Mouse (Mus musculus) heart, postnatal 14 days (tissue): Measurements from ENCODE around the gene 1700031F05Rik. TPM values are rescaled to one million over a fixed set of nuclear protein-coding genes. Genes with fewer than 3 reads are reported as not detected.
"Not testable (repeated sequence)": the region's sequence is repeated elsewhere in the genome, so short reads cannot be mapped to it uniquely, and the experiment has no call there.

Experiments
- DNase-seq, 2 experiments: peaks; one replicate each; pipeline ENCODE4 v3.0.0; 2021 to 2022
- intact Hi-C: fragments of 180-260 bp; cut with DNase I; formaldehyde crosslinking; loops from one replicate; pipeline ENCODE4 v1.15.1; 2025
- long read RNA-seq, 2 experiments: library from polyadenylated mRNA; stranded (forward); transcript quantifications; one replicate each; pipeline ENCODE4 v2.0.0; 2021
- total RNA-seq, 2 experiments: library from RNA; stranded (reverse); gene quantifications; 2 replicates each; pipeline ENCODE4 v1.2.3; 2021

The 1700031F05Rik gene
- not detected for total RNA-seq
- long read RNA-seq, experiment 1 = 0 reads
- long read RNA-seq, experiment 2 = 0 reads

- no peak for DNase-seq
- intact Hi-C loops = no loop called here
Measured at GRCm38 (mm10) chrX:102867871-102868270, at the start of gene 1700031F05Rik. TSS of gene 1700031F05Rik (minus strand) at chrX:102867971.

- intact Hi-C loops = not testable (repeated sequence)
Measured at GRCm38 (mm10) chrX:102914823-102915222, 47.1 kb upstream of the 1700031F05Rik start.

GRCm38 (mm10) chrX:102908587-102908986, 40.8 kb upstream of the 1700031F05Rik start, which contains the start of the genes Dmrtc1a and 1700011M02Rik:
TSS of gene Dmrtc1a (minus strand) at chrX:102908687.
TSS of gene 1700011M02Rik (plus strand) at chrX:102908905.
- DNase-seq, intact Hi-C loops: not testable (repeated sequence)

More at GRCm38 (mm10) chrX:102914823-102915222, 47.1 kb upstream of the 1700031F05Rik start:
- DNase-seq = not testable (repeated sequence)

GRCm38 (mm10) chrX:102854516-102854915, 13.3 kb downstream of the 1700031F05Rik start, which contains the start of gene Dmrtc1c2:
TSS of gene Dmrtc1c2 (minus strand) at chrX:102854616.
- intact Hi-C loops, DNase-seq: not testable (repeated sequence)

- no peak for DNase-seq
- intact Hi-C loops = no loop called here
Measured at GRCm38 (mm10) chrX:102812311-102812710, 55.5 kb downstream of the 1700031F05Rik start.

Other genes starting within 250 kb of the 1700031F05Rik start
- 10 to 100 TPM; 24.4 to 29.4 TPM for gene Phka1, start 223.7 kb downstream of the 1700031F05Rik start, total RNA-seq
- not detected for gene Gm3880, start 181.0 kb downstream of the 1700031F05Rik start, total RNA-seq
- not detected for gene Gm9112, start 160.3 kb downstream of the 1700031F05Rik start, total RNA-seq
- not detected for gene Dmrtc1b, start 160.1 kb downstream of the 1700031F05Rik start, total RNA-seq
- not detected for gene Dmrtc1c1, start 65.0 kb downstream of the 1700031F05Rik start, total RNA-seq
- gene Dmrtc1c2, start 13.4 kb downstream of the 1700031F05Rik start, total RNA-seq = not detected
- not detected for gene Dmrtc1a, start 40.7 kb upstream of the 1700031F05Rik start, total RNA-seq
- not detected for gene 1700011M02Rik, start 40.9 kb upstream of the 1700031F05Rik start, total RNA-seq
- gene 1700018G05Rik, start 60.4 kb upstream of the 1700031F05Rik start, total RNA-seq = not detected